Mouse (Mus musculus): ENCODE data around the gene Prlr. TPM values are rescaled to one million over a fixed set of nuclear protein-coding genes. Genes with fewer than 3 reads are reported as not detected.

Gene Prlr
- total RNA-seq (2021) = 1 to 10 TPM; 3.5 to 4.1 TPM

- DNase-seq (ENCODE audit: low spot score in 2 of 2) = peak in 1 of 2 experiments; percentile 16
- intact Hi-C loops (cut with DNase I) = no loop called here
Observed at GRCm38 (mm10) chr15:10177083-10177482, at the start of gene Prlr. Prlr (plus strand) TSS chr15:10177238.

- DNase-seq (ENCODE audit: low spot score in 2 of 2) = no peak
- intact Hi-C loops (cut with DNase I) = no loop called here
Observed at GRCm38 (mm10) chr15:10133781-10134180, 43.3 kb upstream of the Prlr start.

- peak in 1 of 2 experiments; percentile 43 for DNase-seq (ENCODE audit: low spot score in 2 of 2)
- intact Hi-C loops (cut with DNase I) = no loop called here
Observed at GRCm38 (mm10) chr15:10134889-10135288, 42.1 kb upstream of the Prlr start.

GRCm38 (mm10) chr15:10144520-10144919 lies 32.5 kb upstream of the Prlr start:
- no peak for DNase-seq (ENCODE audit: low spot score in 2 of 2)
- intact Hi-C loops (cut with DNase I) = no loop called here

GRCm38 (mm10) chr15:10148196-10148595 lies 28.8 kb upstream of the Prlr start:
- intact Hi-C loops (cut with DNase I) = no loop called here
- DNase-seq (ENCODE audit: low spot score in 2 of 2) = no peak

GRCm38 (mm10) chr15:10160663-10161062 lies 16.4 kb upstream of the Prlr start:
- intact Hi-C loops (cut with DNase I) = no loop called here
- no peak for DNase-seq (ENCODE audit: low spot score in 2 of 2)

- peak in 1 of 2 experiments; percentile 62 for DNase-seq (ENCODE audit: low spot score in 2 of 2)
Observed at GRCm38 (mm10) chr15:10175078-10175477, 2.0 kb upstream of the Prlr start.

GRCm38 (mm10) chr15:10175656-10176055 lies 1.4 kb upstream of the Prlr start:
- DNase-seq (ENCODE audit: low spot score in 2 of 2) = no peak
- intact Hi-C loops (cut with DNase I) = no loop called here

More at GRCm38 (mm10) chr15:10175078-10175477, 2.0 kb upstream of the Prlr start:
- intact Hi-C loops (cut with DNase I) = no loop called here

GRCm38 (mm10) chr15:10177519-10178130 lies 587 bp downstream of the Prlr start:
- intact Hi-C loops (cut with DNase I) = no loop called here
- DNase-seq (ENCODE audit: low spot score in 2 of 2) = peak; percentile 11 to 36

GRCm38 (mm10) chr15:10178131-10178566 lies 1.1 kb downstream of the Prlr start:
- intact Hi-C loops (cut with DNase I) = no loop called here

GRCm38 (mm10) chr15:10180694-10181093 lies 3.7 kb downstream of the Prlr start:
- DNase-seq (ENCODE audit: low spot score in 2 of 2) = no peak
- intact Hi-C loops (cut with DNase I) = no loop called here

More at GRCm38 (mm10) chr15:10178131-10178566, 1.1 kb downstream of the Prlr start:
- no peak for DNase-seq (ENCODE audit: low spot score in 2 of 2)

- no peak for DNase-seq (ENCODE audit: low spot score in 2 of 2)
- intact Hi-C loops (cut with DNase I) = no loop called here
Observed at GRCm38 (mm10) chr15:10192101-10192630, 15.1 kb downstream of the Prlr start.

GRCm38 (mm10) chr15:10200991-10201390 lies 24.0 kb downstream of the Prlr start:
- no peak for DNase-seq (ENCODE audit: low spot score in 2 of 2)
- intact Hi-C loops (cut with DNase I) = no loop called here

GRCm38 (mm10) chr15:10202504-10203302 lies 25.7 kb downstream of the Prlr start:
- no peak for DNase-seq (ENCODE audit: low spot score in 2 of 2)
- intact Hi-C loops (cut with DNase I) = no loop called here

- no peak for DNase-seq (ENCODE audit: low spot score in 2 of 2)
- intact Hi-C loops (cut with DNase I) = no loop called here
Observed at GRCm38 (mm10) chr15:10210261-10210770, 33.3 kb downstream of the Prlr start.

- intact Hi-C loops (cut with DNase I) = no loop called here
- no peak for DNase-seq (ENCODE audit: low spot score in 2 of 2)
Observed at GRCm38 (mm10) chr15:10211992-10212391, 35.0 kb downstream of the Prlr start.

- no peak for DNase-seq (ENCODE audit: low spot score in 2 of 2)
- intact Hi-C loops (cut with DNase I) = no loop called here
Observed at GRCm38 (mm10) chr15:10213213-10213612, 36.2 kb downstream of the Prlr start.

- intact Hi-C loops (cut with DNase I) = no loop called here
- DNase-seq (ENCODE audit: low spot score in 2 of 2) = no peak
Observed at GRCm38 (mm10) chr15:10213710-10214109, 36.7 kb downstream of the Prlr start.

GRCm38 (mm10) chr15:10215719-10216118 lies 38.7 kb downstream of the Prlr start:
- no peak for DNase-seq (ENCODE audit: low spot score in 2 of 2)
- intact Hi-C loops (cut with DNase I) = no loop called here

GRCm38 (mm10) chr15:10216189-10216588 lies 39.2 kb downstream of the Prlr start:
- intact Hi-C loops (cut with DNase I) = no loop called here
- DNase-seq (ENCODE audit: low spot score in 2 of 2) = no peak

Measured in left cerebral cortex, postnatal 25 days (tissue).